In the genomic region with DNA sequence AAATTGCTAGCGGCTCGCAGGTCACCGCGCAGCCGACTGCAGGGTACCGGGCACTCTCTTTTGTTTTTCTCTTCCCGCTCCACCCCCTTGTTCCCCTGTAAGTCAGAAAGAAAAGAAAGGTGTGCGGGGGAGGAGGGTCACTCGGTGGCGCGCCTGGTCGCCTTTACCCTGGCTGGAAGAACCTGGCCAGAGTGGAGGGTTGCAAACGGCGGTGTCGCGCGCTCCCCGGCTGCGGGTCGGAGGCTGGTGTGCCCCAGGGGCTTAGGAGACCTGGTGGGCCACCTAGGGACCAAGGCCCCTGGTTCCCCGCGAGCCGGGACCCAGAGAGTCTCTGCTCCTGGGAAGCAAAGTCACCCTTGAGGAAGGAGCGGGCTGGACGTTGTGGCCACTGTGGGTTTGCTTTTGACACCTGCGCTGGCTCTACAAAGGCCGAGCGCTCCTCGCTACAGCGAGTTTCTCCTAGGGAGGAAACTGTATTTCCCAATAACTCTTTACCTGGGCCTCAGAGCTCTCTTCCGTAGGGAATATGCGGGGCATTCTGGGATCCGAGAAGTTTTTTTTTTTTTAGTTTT, we compare ENCODE assay signal across 8 mouse cellular contexts. TPM values are rescaled to one million over a fixed set of nuclear protein-coding genes. Genes with fewer than 3 reads are reported as not detected.
DNase-seq lines count a peak whose midpoint lies in the region; ATAC-seq lines count a peak whose summit lies in the region.

No protein-coding gene starts in this region.

- no peak for ATAC-seq in neural tube, embryonic 11.5 days (ENCODE audit: insufficient read depth, low FRiP score, low TSS enrichment)
- 0 out of 2 replicates have a peak, but pooled peaks have one; percentile 11 for ATAC-seq in stomach, embryonic 14.5 days (ENCODE audit: insufficient number of reproducible peaks, insufficient read depth, low FRiP score, low read depth)
- no peak for ATAC-seq in monocyte, adult 5-6 weeks (replicated peaks; ENCODE audit: insufficient number of reproducible peaks, low FRiP score, low TSS enrichment, poor library complexity, severe bottlenecking)

- peaks cover 70% of the 10 kb centered on the region for H3K27me3 ChIP-seq in neural tube, embryonic 11.5 days (ENCODE audit: control insufficient read depth, insufficient read depth, low read length)
- H3K27me3 ChIP-seq in limb, embryonic 10.5 days (ENCODE audit: low read depth, poor library complexity, severe bottlenecking) = peaks cover 100% of the 10 kb centered on the region
- H3K27me3 ChIP-seq in stomach, embryonic 14.5 days (ENCODE audit: control insufficient read depth, insufficient read depth, low read length) = peaks cover 14% of the 10 kb centered on the region

- no peaks in the 10 kb centered on the region for H3K36me3 ChIP-seq in neural tube, embryonic 11.5 days (ENCODE audit: control insufficient read depth, insufficient read depth, low read length)
- no peaks in the 10 kb centered on the region for H3K36me3 ChIP-seq in limb, embryonic 10.5 days
- H3K36me3 ChIP-seq in stomach, embryonic 14.5 days (ENCODE audit: control insufficient read depth, insufficient read depth, low read length) = no peaks in the 10 kb centered on the region

- peak; percentile 2 for DNase-seq in cerebellum, adult 11 months
- no peak for DNase-seq in cerebellum, postnatal 4 days (ENCODE audit: low spot score in 2 of 2)
- DNase-seq in neural tube, embryonic 11.5 days (ENCODE audit: low spot score) = peak; percentile 48
- no peak for DNase-seq in neural tube, embryonic 10.5 days (ENCODE audit: extremely low spot score, low spot score)
- DNase-seq in limb, embryonic 10.5 days (ENCODE audit: low spot score) = peak; percentile 65
- no peak for DNase-seq in layer of hippocampus, adult 11-12 months (ENCODE audit: low spot score)

- no peak overlapping the region for H3K9ac ChIP-seq in neural tube, embryonic 11.5 days (ENCODE audit: low read length)
- H3K9ac ChIP-seq in stomach, embryonic 14.5 days (replicated peaks; ENCODE audit: low read depth, low read length) = peak overlapping the region; percentile 50; the same call in 1 of the 2 replicates

- H3K4me1 ChIP-seq in neural tube, embryonic 11.5 days (ENCODE audit: control insufficient read depth, insufficient read depth, low read length) = 0 out of 2 replicates have a peak, but pooled peaks cover 3% of the 10 kb centered on the region
- peaks cover 41% of the 10 kb centered on the region for H3K4me1 ChIP-seq in limb, embryonic 10.5 days
- no peaks in the 10 kb centered on the region for H3K4me1 ChIP-seq in stomach, embryonic 14.5 days (ENCODE audit: control insufficient read depth, insufficient read depth, low read length)

- peak overlapping the region; percentile 19 for H3K4me2 ChIP-seq in neural tube, embryonic 11.5 days (ENCODE audit: low read depth)
- peak overlapping the region; percentile 44 for H3K4me2 ChIP-seq in stomach, embryonic 14.5 days (replicated peaks; ENCODE audit: low read depth, low read length)

- no peak overlapping the region for H3K27ac ChIP-seq in neural tube, embryonic 11.5 days (ENCODE audit: low read depth, low read length)
- H3K27ac ChIP-seq in limb, embryonic 10.5 days = no peak overlapping the region
- H3K27ac ChIP-seq in stomach, embryonic 14.5 days (ENCODE audit: low read length) = peak overlapping the region; percentile 78

- no peaks in the 10 kb centered on the region for H3K9me3 ChIP-seq in neural tube, embryonic 11.5 days (ENCODE audit: control insufficient read depth, low read length)
- no peaks in the 10 kb centered on the region for H3K9me3 ChIP-seq in limb, embryonic 10.5 days (replicated peaks)
- H3K9me3 ChIP-seq in stomach, embryonic 14.5 days (ENCODE audit: control insufficient read depth, low read depth, low read length) = no peaks in the 10 kb centered on the region

- under 1% methylated on average over 33 of the region's 33 CpGs for WGBS in neural tube, embryonic 11.5 days
- under 1% methylated on average over 33 of the region's 33 CpGs for WGBS in limb, embryonic 10.5 days
- WGBS in stomach, embryonic 14.5 days = 1% methylated on average over 33 of the region's 33 CpGs

- peak overlapping the region; percentile 4; the same call in 1 of the 2 replicates for H3K4me3 ChIP-seq in neural tube, embryonic 11.5 days (ENCODE audit: low read depth, low read length)
- H3K4me3 ChIP-seq in limb, embryonic 10.5 days = peak overlapping the region; percentile 40
- peak overlapping the region; percentile 38 for H3K4me3 ChIP-seq in stomach, embryonic 14.5 days (ENCODE audit: low read depth, low read length)

RNA-seq across cellular contexts. Expression of a gene that starts 3.4 kb away (rescaled TPM):
- 0.09 and 0.28 TPM in 2 replicates for polyA plus RNA-seq in neural tube, embryonic 11.5 days (2014; fragmentation: Nextera tagmentation; extraction: Ambion mirVana)
- 0.14 TPM in 1 of 2 replicates, not detected in the other for polyA plus RNA-seq in limb, embryonic 10.5 days (2016; fragmentation: Nextera tagmentation; extraction: Ambion mirVana)
- polyA plus RNA-seq in stomach, embryonic 14.5 days (2014; fragmentation: Nextera tagmentation; extraction: Ambion mirVana) = 6.4 and 8.2 TPM in 2 replicates
- not detected in 3 replicates for total RNA-seq in monocyte, adult 5-6 weeks (2017)

Comparison
In these comparisons a context has a peak if more than half of its experiments do, and no peak if none do; other contexts are left out.
1. DNase-seq: peak in cerebellum, adult 11 months (single experiment), neural tube, embryonic 11.5 days (single experiment) and limb, embryonic 10.5 days (single experiment); none in cerebellum, postnatal 4 days (0 of 2), neural tube, embryonic 10.5 days (single experiment) and layer of hippocampus, adult 11-12 months (single experiment).
2. Peak in every context shown above with its lines, with median percentiles within 50 percentile points of each other: H3K4me3 ChIP-seq.